Mouse (Mus musculus): ENCODE results near the gene Osbpl10. TPM values are rescaled to one million over a fixed set of nuclear protein-coding genes. Genes with fewer than 3 reads are reported as not detected.

Osbpl10 gene
- polyA plus RNA-seq, 2 experiments, result 3.4 to 8.4 TPM

- WGBS, result 39% methylated on average over 1 of the region's 1 CpGs
- no peak for DNase-seq (ENCODE audit: low spot score)
- no peak for ATAC-seq (ENCODE audit: low FRiP score, low read depth)
Observed at GRCm38 (mm10) chr9:114952866-114953265, 25.5 kb upstream of the Osbpl10 start.

GRCm38 (mm10) chr9:114955340-114955739 lies 23.0 kb upstream of the Osbpl10 start:
- ATAC-seq (ENCODE audit: low FRiP score, low read depth), result no peak
- 92% methylated on average over 11 of the region's 11 CpGs for WGBS
- no peak for DNase-seq (ENCODE audit: low spot score)

More at GRCm38 (mm10) chr9:114952866-114953265, 25.5 kb upstream of the Osbpl10 start:
- no peak for TF ChIP-seq POLR2A (IDR thresholded peaks at IDR 0.05; ENCODE audit: borderline replicate concordance, extremely low read depth, insufficient read depth, insufficient read length)
- Histone ChIP-seq H3K27ac (replicated peaks; ENCODE audit: low read depth, low read length) (no peak overlapping the region), H3K36me3 (ENCODE audit: control insufficient read depth, insufficient read depth, low read length) (no peaks in the 10 kb centered on the region), H3K4me3 (replicated peaks; ENCODE audit: low read length) (no peak overlapping the region), H3K9ac (ENCODE audit: low read depth, low read length, severe bottlenecking) (no peak overlapping the region), H3K9me3 (ENCODE audit: control insufficient read depth, low read length) (no peaks in the 10 kb centered on the region), H3K4me1 (ENCODE audit: control insufficient read depth, insufficient read depth, low read length) (no peaks in the 10 kb centered on the region), H3K4me2 (replicated peaks; ENCODE audit: low read depth, low read length, severe bottlenecking) (no peak overlapping the region), H3K27me3 (ENCODE audit: control insufficient read depth, insufficient read depth, low read length) (no peaks in the 10 kb centered on the region)

GRCm38 (mm10) chr9:114956945-114957344 lies 21.4 kb upstream of the Osbpl10 start:
- Histone ChIP-seq H3K36me3 (ENCODE audit: control insufficient read depth, insufficient read depth, low read length) (no peaks in the 10 kb centered on the region), H3K9me3 (ENCODE audit: control insufficient read depth, low read length) (no peaks in the 10 kb centered on the region), H3K4me3 (replicated peaks; ENCODE audit: low read length) (no peak overlapping the region), H3K4me2 (replicated peaks; ENCODE audit: low read depth, low read length, severe bottlenecking) (no peak overlapping the region), H3K4me1 (ENCODE audit: control insufficient read depth, insufficient read depth, low read length) (no peaks in the 10 kb centered on the region), H3K27ac (replicated peaks; ENCODE audit: low read depth, low read length) (no peak overlapping the region), H3K9ac (ENCODE audit: low read depth, low read length, severe bottlenecking) (no peak overlapping the region), H3K27me3 (ENCODE audit: control insufficient read depth, insufficient read depth, low read length) (no peaks in the 10 kb centered on the region)
- ATAC-seq (ENCODE audit: low FRiP score, low read depth), result 0 out of 2 replicates have a peak, but pooled peaks have one; percentile 55
- peak; percentile 73 for DNase-seq (ENCODE audit: low spot score)
- WGBS, result 38% methylated on average over 5 of the region's 5 CpGs
- no peak for TF ChIP-seq POLR2A (IDR thresholded peaks at IDR 0.05; ENCODE audit: borderline replicate concordance, extremely low read depth, insufficient read depth, insufficient read length)

More at GRCm38 (mm10) chr9:114955340-114955739, 23.0 kb upstream of the Osbpl10 start:
- H3K9ac ChIP-seq (ENCODE audit: low read depth, low read length, severe bottlenecking), result no peak overlapping the region
- no peaks in the 10 kb centered on the region for H3K36me3 ChIP-seq (ENCODE audit: control insufficient read depth, insufficient read depth, low read length)
- H3K27ac ChIP-seq (replicated peaks; ENCODE audit: low read depth, low read length), result no peak overlapping the region
- no peaks in the 10 kb centered on the region for H3K4me1 ChIP-seq (ENCODE audit: control insufficient read depth, insufficient read depth, low read length)
- no peak overlapping the region for H3K4me3 ChIP-seq (replicated peaks; ENCODE audit: low read length)
- no peak for TF ChIP-seq POLR2A (IDR thresholded peaks at IDR 0.05; ENCODE audit: borderline replicate concordance, extremely low read depth, insufficient read depth, insufficient read length)
- no peaks in the 10 kb centered on the region for H3K9me3 ChIP-seq (ENCODE audit: control insufficient read depth, low read length)
- H3K27me3 ChIP-seq (ENCODE audit: control insufficient read depth, insufficient read depth, low read length), result no peaks in the 10 kb centered on the region
- H3K4me2 ChIP-seq (replicated peaks; ENCODE audit: low read depth, low read length, severe bottlenecking), result no peak overlapping the region

GRCm38 (mm10) chr9:114960043-114960789 lies 18.2 kb upstream of the Osbpl10 start:
- DNase-seq (ENCODE audit: low spot score), result no peak
- ATAC-seq (ENCODE audit: low FRiP score, low read depth), result no peak
- Histone ChIP-seq H3K27me3 (ENCODE audit: control insufficient read depth, insufficient read depth, low read length) (no peaks in the 10 kb centered on the region), H3K27ac (replicated peaks; ENCODE audit: low read depth, low read length) (no peak overlapping the region), H3K9me3 (ENCODE audit: control insufficient read depth, low read length) (no peaks in the 10 kb centered on the region), H3K36me3 (ENCODE audit: control insufficient read depth, insufficient read depth, low read length) (no peaks in the 10 kb centered on the region), H3K4me3 (replicated peaks; ENCODE audit: low read length) (no peak overlapping the region), H3K4me1 (ENCODE audit: control insufficient read depth, insufficient read depth, low read length) (no peaks in the 10 kb centered on the region), H3K4me2 (replicated peaks; ENCODE audit: low read depth, low read length, severe bottlenecking) (no peak overlapping the region), H3K9ac (ENCODE audit: low read depth, low read length, severe bottlenecking) (no peak overlapping the region)
- TF ChIP-seq POLR2A (IDR thresholded peaks at IDR 0.05; ENCODE audit: borderline replicate concordance, extremely low read depth, insufficient read depth, insufficient read length), result no peak
- WGBS, result 59% methylated on average over 4 of the region's 4 CpGs

GRCm38 (mm10) chr9:114960844-114961243 lies 17.5 kb upstream of the Osbpl10 start:
- H3K36me3 ChIP-seq (ENCODE audit: control insufficient read depth, insufficient read depth, low read length), result no peaks in the 10 kb centered on the region
- DNase-seq (ENCODE audit: low spot score) (no peak), ATAC-seq (ENCODE audit: low FRiP score, low read depth) (no peak)
- 77% methylated on average over 6 of the region's 6 CpGs for WGBS
- H3K27ac ChIP-seq (replicated peaks; ENCODE audit: low read depth, low read length), result no peak overlapping the region
- H3K9me3 ChIP-seq (ENCODE audit: control insufficient read depth, low read length), result no peaks in the 10 kb centered on the region
- no peaks in the 10 kb centered on the region for H3K27me3 ChIP-seq (ENCODE audit: control insufficient read depth, insufficient read depth, low read length)
- no peak overlapping the region for H3K9ac ChIP-seq (ENCODE audit: low read depth, low read length, severe bottlenecking)
- no peak overlapping the region for H3K4me3 ChIP-seq (replicated peaks; ENCODE audit: low read length)
- no peaks in the 10 kb centered on the region for H3K4me1 ChIP-seq (ENCODE audit: control insufficient read depth, insufficient read depth, low read length)
- H3K4me2 ChIP-seq (replicated peaks; ENCODE audit: low read depth, low read length, severe bottlenecking), result no peak overlapping the region
- no peak for TF ChIP-seq POLR2A (IDR thresholded peaks at IDR 0.05; ENCODE audit: borderline replicate concordance, extremely low read depth, insufficient read depth, insufficient read length)
